Comparison of ENCODE assay signal across 20 mouse cellular contexts in genomic region chr11:51295742-51296141, GRCm38 (mm10). TPM values are rescaled to one million over a fixed set of nuclear protein-coding genes. Genes with fewer than 3 reads are reported as not detected.
A peak's percentile ranks its signal among the peaks of the same experiment; 100 is the strongest.
DNase-seq lines count a peak whose midpoint lies in the region; ATAC-seq and TF ChIP-seq lines count a peak whose summit lies in the region.
"Had no signal": no experiment of that assay in that cellular context is flagged by ENCODE, and none has a peak within 500 bp of the region (broad histone marks: within the 10 kb centered on the region; RNA-seq: fewer than 3 reads in every experiment).

No protein-coding gene starts in this region.

- DNase-seq in forebrain, postnatal 0 days, result peak; percentile 22
- DNase-seq in layer of hippocampus, postnatal 10 days (ENCODE audit: low spot score in 2 of 2), result peak; percentile 18 to 43
- DNase-seq in layer of hippocampus, adult 2 months (ENCODE audit: low spot score in 2 of 2), result no peak
- peak; percentile 14 for DNase-seq in right cerebral cortex, postnatal 4 days
- no peak for DNase-seq in right cerebral cortex, adult 2 months (ENCODE audit: low spot score in 2 of 2)
- DNase-seq: adrenal gland, adult 2 months; adrenal gland, postnatal 36 days; cerebellum, adult 11-12 months; cerebellum, adult 9-10 months; cerebellum, postnatal 36 days; gastrocnemius, postnatal 10 days; heart, adult 2 months; heart, postnatal 4 days had no signal

- no peak overlapping the region for H3K27ac ChIP-seq in forebrain, postnatal 0 days (ENCODE audit: low read depth, low read length)
- H3K27ac ChIP-seq in forebrain, embryonic 16.5 days (ENCODE audit: low read length), result no peak overlapping the region
- no peak overlapping the region for H3K27ac ChIP-seq in layer of hippocampus, adult 2 months
- H3K27ac ChIP-seq: embryonic facial prominence, embryonic 13.5 days; forebrain, embryonic 13.5 days; heart, adult 2 months; heart, embryonic 13.5 days; hindbrain, embryonic 12.5 days; intestine, embryonic 15.5 days had no signal

- no peak overlapping the region for H3K9ac ChIP-seq in forebrain, postnatal 0 days
- H3K9ac ChIP-seq in forebrain, embryonic 16.5 days (replicated peaks; ENCODE audit: low read depth, low read length), result no peak overlapping the region
- H3K9ac ChIP-seq: embryonic facial prominence, embryonic 13.5 days; forebrain, embryonic 13.5 days; heart, embryonic 13.5 days; hindbrain, embryonic 12.5 days; intestine, embryonic 15.5 days had no signal

- 61% methylated on average over 3 of the region's 3 CpGs for WGBS in forebrain, postnatal 0 days
- 79% methylated on average over 3 of the region's 3 CpGs for WGBS in forebrain, embryonic 16.5 days

- H3K9me3 ChIP-seq in forebrain, postnatal 0 days (ENCODE audit: low read length), result no peaks in the 10 kb centered on the region
- H3K9me3 ChIP-seq in forebrain, embryonic 16.5 days (ENCODE audit: control insufficient read depth, low read length), result no peaks in the 10 kb centered on the region
- H3K9me3 ChIP-seq: hindbrain, embryonic 12.5 days; intestine, embryonic 15.5 days had no signal

- no peak for ATAC-seq in forebrain, postnatal 0 days
- ATAC-seq in forebrain, embryonic 16.5 days, result no peak
- ATAC-seq: forebrain, embryonic 13.5 days; intestine, embryonic 15.5 days had no signal

- no peak overlapping the region for H3K4me3 ChIP-seq in forebrain, postnatal 0 days (ENCODE audit: low read depth, low read length)
- no peak overlapping the region for H3K4me3 ChIP-seq in forebrain, embryonic 16.5 days (replicated peaks; ENCODE audit: low read length)
- no peak overlapping the region for H3K4me3 ChIP-seq in layer of hippocampus, adult 2 months
- H3K4me3 ChIP-seq: embryonic facial prominence, embryonic 13.5 days; forebrain, embryonic 13.5 days; heart, adult 2 months; heart, embryonic 13.5 days; hindbrain, embryonic 12.5 days; intestine, embryonic 15.5 days had no signal

- no peaks in the 10 kb centered on the region for H3K4me1 ChIP-seq in forebrain, postnatal 0 days (ENCODE audit: insufficient read depth)
- H3K4me1 ChIP-seq in forebrain, embryonic 16.5 days (replicated peaks; ENCODE audit: control insufficient read depth, insufficient read depth, low read length), result no peaks in the 10 kb centered on the region
- H3K4me1 ChIP-seq: forebrain, embryonic 13.5 days had no signal

- no peak for TF ChIP-seq CTCF in forebrain, postnatal 0 days (IDR thresholded peaks at IDR 0.05; ENCODE audit: low read depth)
- TF ChIP-seq CTCF in layer of hippocampus, adult 2 months (conservative IDR thresholded peaks at IDR 0.05), result no peak

- H3K4me2 ChIP-seq in forebrain, postnatal 0 days (ENCODE audit: low read depth), result no peak overlapping the region
- no peak overlapping the region for H3K4me2 ChIP-seq in forebrain, embryonic 16.5 days (ENCODE audit: low read length)
- H3K4me2 ChIP-seq: embryonic facial prominence, embryonic 13.5 days; forebrain, embryonic 13.5 days; heart, embryonic 13.5 days; hindbrain, embryonic 12.5 days; intestine, embryonic 15.5 days had no signal

- H3K27me3 ChIP-seq in forebrain, postnatal 0 days (ENCODE audit: insufficient read depth, low read length), result no peaks in the 10 kb centered on the region
- no peaks in the 10 kb centered on the region for H3K27me3 ChIP-seq in forebrain, embryonic 16.5 days (replicated peaks; ENCODE audit: control insufficient read depth, insufficient read depth, low read length)
- H3K27me3 ChIP-seq: intestine, embryonic 15.5 days had no signal

- H3K36me3 ChIP-seq in forebrain, postnatal 0 days (ENCODE audit: insufficient read depth), result no peaks in the 10 kb centered on the region
- no peaks in the 10 kb centered on the region for H3K36me3 ChIP-seq in forebrain, embryonic 16.5 days (ENCODE audit: control insufficient read depth, insufficient read depth)
- H3K36me3 ChIP-seq: heart, embryonic 13.5 days; hindbrain, embryonic 12.5 days; intestine, embryonic 15.5 days had no signal

RNA-seq across cellular contexts. Expression of gene Col23a1, which starts 6.0 kb away (rescaled TPM):
- total RNA-seq in forebrain, postnatal 0 days (2014; rRNA removed), result 11.8 and 12.6 TPM in 2 replicates
- polyA plus RNA-seq in forebrain, postnatal 0 days (2015; fragmentation: Nextera tagmentation; extraction: Ambion mirVana), result 3.2 and 3.8 TPM in 2 replicates
- polyA plus RNA-seq in forebrain, embryonic 16.5 days (2015; fragmentation: Nextera tagmentation; extraction: Ambion mirVana), result 3.0 and 3.3 TPM in 2 replicates
- total RNA-seq in layer of hippocampus, postnatal 10 days (2021), result 1 to 10 TPM; 9.0 to 9.9 TPM
- total RNA-seq in layer of hippocampus, adult 2 months (2021), result 1 to 10 TPM; 5.3 to 6.7 TPM

RNA-seq across cellular contexts. Expression of gene BC049762, which starts 32.9 kb away (rescaled TPM):
- not detected in 2 replicates for total RNA-seq in forebrain, postnatal 0 days (2014; rRNA removed)
- 0.53 and 0.56 TPM in 2 replicates for polyA plus RNA-seq in forebrain, postnatal 0 days (2015; fragmentation: Nextera tagmentation; extraction: Ambion mirVana)
- polyA plus RNA-seq in forebrain, embryonic 16.5 days (2015; fragmentation: Nextera tagmentation; extraction: Ambion mirVana), result 0.45 TPM in 1 of 2 replicates, not detected in the other
- total RNA-seq in layer of hippocampus, postnatal 10 days (2021), result not detected
- under 1 TPM in 1 of 2 experiments, not detected in 1; 0.44 TPM for total RNA-seq in layer of hippocampus, adult 2 months (2021)
- total RNA-seq: adrenal gland, postnatal 36 days; gastrocnemius, postnatal 10 days; gastrocnemius, postnatal 4 days; heart, postnatal 4 days had no signal

RNA-seq across cellular contexts. Expression of gene Clk4, which starts 34.2 kb away (rescaled TPM):
- 94.9 and 116 TPM in 2 replicates for total RNA-seq in forebrain, postnatal 0 days (2014; rRNA removed)
- polyA plus RNA-seq in forebrain, postnatal 0 days (2015; fragmentation: Nextera tagmentation; extraction: Ambion mirVana), result 105 and 114 TPM in 2 replicates
- polyA plus RNA-seq in forebrain, embryonic 16.5 days (2015; fragmentation: Nextera tagmentation; extraction: Ambion mirVana), result 174 and 188 TPM in 2 replicates
- 100 to 1,000 TPM; 111 to 122 TPM for total RNA-seq in layer of hippocampus, postnatal 10 days (2021)
- total RNA-seq in layer of hippocampus, adult 2 months (2021), result 100 to 1,000 TPM; 113 to 130 TPM

Comparison
In these comparisons a context has a peak if more than half of its experiments do, and no peak if none do; other contexts are left out.
1. DNase-seq: peak in forebrain, postnatal 0 days (single experiment), layer of hippocampus, postnatal 10 days (2 of 2) and right cerebral cortex, postnatal 4 days (single experiment); none in layer of hippocampus, adult 2 months (0 of 2) and right cerebral cortex, adult 2 months (0 of 2).